Mouse (Mus musculus): Measurements from ENCODE around the gene Paxip1.

The Paxip1 gene

DNA sequence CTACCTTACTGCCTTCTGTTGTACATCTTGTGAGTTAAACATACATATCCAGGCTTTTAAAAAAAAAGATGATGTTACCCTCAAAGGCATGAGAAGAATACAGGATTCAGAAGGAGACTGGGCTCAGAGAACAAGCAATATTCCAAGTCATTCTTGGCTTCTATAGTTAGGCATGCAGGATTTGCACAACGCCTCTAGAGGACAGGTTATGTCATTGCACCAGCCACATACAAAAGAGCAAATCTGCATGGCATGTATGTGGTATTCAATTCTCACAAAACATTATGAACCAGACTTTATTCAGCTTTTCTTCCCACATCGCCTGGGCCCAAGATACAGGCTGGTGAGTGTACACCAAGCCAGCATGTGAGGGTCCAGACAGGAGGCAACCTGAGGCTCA, 67.0 kb downstream of the Paxip1 start:
- no peak for DNase-seq (ENCODE audit: low spot score)

- no peak for DNase-seq (ENCODE audit: low spot score)
These were observed 72.2 kb downstream of the Paxip1 start for GRCm38 (mm10) chr5:27719311-27719710.

GRCm38 (mm10) chr5:27717301-27717700, 74.2 kb downstream of the Paxip1 start:
- DNase-seq (ENCODE audit: low spot score), result no peak

DNA sequence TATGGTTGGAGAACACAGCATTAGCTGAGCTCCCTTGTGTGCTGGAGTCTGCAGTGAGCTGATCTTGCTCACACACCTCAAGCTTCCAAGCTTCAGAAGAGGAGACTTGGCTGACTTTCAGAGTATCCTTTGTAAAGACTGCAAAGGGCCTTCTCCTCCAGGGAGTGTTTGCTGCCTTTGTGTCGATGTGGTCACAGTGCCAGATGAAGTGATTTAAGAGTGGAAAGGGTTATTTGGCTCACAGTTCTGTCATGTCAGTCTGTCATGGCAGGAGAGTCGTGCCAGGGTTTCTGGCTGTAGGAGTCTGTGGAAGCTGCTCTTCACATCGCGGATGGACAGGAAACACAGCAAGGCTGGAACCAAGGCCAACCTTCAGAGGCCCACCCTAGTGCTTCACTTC, 75.5 kb downstream of the Paxip1 start:
- no peak for DNase-seq (ENCODE audit: low spot score)

DNA sequence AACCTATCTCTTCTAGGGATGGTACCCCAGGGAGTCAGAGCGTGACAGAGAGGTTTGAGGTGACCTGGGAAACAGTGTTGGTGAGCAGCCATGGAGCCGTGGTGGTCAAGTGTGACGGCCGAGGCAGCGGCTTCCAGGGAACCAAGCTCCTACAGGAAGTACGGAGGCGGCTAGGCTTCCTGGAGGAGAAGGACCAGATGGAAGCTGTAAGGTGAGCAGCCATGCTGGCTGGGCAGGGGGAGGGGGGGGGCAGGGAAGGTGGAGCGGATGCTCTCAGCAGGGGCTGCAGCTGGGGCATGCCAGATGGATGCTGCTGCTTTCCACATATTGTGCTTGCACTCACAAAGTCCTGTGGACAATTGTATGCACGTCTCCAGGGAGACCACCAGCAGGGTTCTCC, 77.1 kb downstream of the Paxip1 start:
- DNase-seq (ENCODE audit: low spot score), result no peak

- no peak for DNase-seq (ENCODE audit: low spot score)
These were observed 79.9 kb downstream of the Paxip1 start for GRCm38 (mm10) chr5:27711461-27712192.

DNA sequence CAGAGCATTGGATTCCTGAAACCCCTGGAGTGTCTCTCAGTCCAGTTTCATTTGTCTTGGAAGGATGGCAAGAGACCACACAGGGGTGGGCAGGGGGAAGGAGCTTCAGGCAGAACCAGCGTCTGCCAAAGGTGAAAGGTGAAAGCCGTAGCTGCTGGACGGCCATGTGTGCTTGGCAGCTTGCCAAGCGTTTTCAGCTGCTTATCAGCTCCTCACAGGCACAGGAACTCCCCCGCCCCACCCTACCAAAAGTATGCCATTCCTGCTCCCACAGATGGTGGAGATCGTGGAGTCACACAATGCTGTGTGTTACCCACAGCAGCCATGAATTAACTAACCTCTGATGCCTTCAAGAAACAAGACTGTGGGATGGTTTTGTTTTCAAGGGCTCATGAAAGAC, 83.3 kb downstream of the Paxip1 start:
- no peak for DNase-seq (ENCODE audit: low spot score)

DNA sequence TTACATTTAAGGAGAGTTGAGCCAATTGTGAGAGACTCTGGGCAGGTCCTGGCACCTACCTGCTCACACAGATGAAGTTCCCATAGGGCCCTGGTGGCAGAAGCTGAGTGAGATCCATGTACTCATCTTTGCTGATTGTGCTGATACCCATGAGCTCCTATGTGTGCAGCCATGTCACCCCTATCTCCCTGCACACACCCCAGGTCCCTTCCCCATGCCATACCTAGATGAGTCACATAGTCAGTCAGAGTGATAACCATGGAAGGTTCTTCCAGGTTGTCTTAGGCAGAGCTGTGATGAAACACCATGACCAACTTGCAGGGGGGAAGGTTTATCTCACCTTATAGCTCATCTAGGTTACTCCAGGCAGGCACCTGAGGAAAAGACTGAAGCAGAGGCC, 84.2 kb downstream of the Paxip1 start:
- no peak for DNase-seq (ENCODE audit: low spot score)

DNA sequence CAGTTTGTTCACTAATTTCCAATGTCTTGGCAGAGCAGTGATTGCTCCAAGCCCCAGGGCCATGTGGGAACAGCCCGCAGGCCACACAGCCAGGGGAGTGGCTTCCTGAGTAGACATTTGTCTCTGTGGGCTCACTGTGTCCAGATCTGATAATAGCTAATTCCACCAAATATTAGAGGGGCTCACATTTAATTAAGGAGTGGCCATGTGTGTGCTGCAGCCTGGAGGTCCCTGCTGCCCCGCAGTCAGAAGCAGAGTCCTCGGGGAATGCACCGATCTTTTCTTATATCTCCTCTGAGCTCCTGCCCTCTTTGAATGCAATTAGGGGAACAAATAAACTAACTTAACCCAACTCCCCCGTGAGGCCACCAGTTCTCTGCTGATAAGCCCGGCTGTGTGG, 84.9 kb downstream of the Paxip1 start:
- DNase-seq (ENCODE audit: low spot score), result no peak

DNA sequence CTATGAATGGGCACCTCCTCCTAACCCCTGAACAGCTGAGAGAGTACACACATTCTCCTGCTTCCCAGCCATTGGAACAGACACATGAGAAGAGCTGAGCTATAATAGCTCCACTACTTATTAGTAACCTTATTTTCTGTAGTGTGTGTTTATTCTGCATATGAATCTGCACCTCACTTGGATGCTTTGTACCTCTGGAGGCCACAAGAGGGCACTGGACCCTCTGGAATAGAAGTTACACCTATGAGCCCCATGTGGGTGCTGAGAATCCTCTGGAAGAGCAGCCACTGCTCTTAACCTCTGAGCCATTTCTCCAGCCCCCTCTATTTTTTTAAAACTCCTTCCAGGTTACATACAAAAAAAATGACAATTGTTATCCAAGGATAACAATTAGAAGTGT, 86.5 kb downstream of the Paxip1 start:
- DNase-seq (ENCODE audit: low spot score), result no peak

DNA sequence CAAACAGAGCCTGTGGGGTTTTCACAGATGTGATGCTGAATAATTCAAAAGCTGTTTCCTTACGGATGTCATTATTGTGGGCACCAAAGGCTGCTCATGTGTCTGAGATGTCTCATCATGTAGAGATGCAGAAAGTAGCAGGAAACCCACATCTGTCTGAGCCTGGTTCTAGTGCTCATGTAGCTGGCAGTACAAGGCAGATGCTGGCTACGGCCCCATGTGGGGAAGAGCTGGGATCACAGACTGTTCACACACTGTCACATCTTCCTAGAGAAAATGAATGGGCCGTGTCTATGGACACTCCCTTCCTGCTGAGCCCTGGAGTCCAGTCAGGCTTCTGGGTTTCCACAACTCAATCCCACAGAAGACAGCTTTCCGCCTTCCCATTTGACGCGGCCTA, 89.0 kb downstream of the Paxip1 start:
- DNase-seq (ENCODE audit: low spot score), result no peak

Measured in ovary, postnatal 10 days (tissue).